Mouse (Mus musculus): ENCODE results near the gene Phactr3. TPM values are rescaled to one million over a fixed set of nuclear protein-coding genes. Genes with fewer than 3 reads are reported as not detected.

The Phactr3 gene
- polyA plus RNA-seq (2012; rRNA removed; ENCODE audit: low replicate concordance), result 0.51 TPM in 1 of 2 replicates, not detected in the other

DNA sequence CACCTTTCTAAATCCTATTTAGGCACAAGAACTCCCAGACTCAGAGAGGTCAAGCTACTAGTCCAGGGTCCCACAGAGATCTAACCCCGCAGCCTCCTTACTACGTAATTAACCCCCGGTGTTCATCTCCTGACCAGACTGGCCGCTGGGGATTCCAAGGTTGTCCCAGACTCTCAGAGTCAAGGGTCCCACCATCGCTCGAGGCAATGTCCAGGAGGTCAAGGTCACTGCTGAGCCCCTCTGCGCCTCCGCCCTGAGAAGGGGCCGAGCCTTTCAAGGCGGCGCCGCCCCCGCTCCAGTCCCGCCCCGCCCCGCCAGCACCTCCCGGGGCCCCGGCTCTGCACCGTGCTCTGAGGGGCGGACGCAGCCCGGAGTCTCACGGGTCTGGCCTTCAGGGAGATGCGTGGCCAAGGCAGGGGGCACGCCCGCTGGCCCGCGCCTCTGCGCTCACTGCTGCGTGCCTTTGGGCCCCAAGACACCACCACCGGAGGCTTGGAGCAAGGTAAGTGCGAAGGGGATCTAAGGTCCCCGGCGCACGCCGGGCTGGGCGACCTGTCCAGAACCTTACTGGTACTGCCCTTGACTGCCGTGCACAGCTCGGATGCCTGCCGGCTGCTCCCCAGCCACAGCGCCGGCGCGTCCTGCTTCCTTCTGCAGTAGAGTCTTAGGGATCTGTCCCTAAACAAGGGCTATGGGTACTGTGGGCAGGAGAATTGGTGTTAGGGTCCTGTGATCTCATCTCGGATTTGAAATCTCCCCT lies at the start of gene Phactr3:
Gene Phactr3 (plus strand): TSS at position 175 of the 760 bp plus-strand sequence.

DNA sequence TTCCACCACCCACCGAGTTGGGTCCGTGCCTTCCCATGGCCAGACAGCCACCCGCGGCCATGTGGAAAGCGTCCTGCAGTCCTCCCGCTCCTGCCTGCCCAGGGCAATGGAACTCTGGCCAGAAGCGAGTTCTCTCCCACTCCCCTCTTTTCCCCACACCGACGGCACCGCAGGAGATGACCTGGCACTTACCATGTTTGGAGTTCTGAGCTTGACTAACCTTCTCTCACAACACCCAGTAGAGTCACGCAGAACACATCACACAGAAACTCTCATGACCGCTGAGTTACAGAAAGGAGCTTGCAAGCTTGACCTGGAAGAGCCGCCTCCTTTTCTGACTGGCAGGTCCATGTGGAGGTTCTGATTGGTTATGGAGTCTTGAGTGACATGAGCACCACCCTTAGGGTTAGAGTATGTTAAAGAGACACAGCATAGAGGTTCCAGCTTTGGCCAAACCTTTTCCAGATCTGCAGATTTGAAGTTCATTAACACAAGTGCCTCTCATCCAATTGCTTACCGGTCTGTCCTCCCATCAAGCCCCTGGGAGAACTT lies 40.5 kb upstream of the Phactr3 start, which contains the start of gene Zfp931:
Gene Zfp931 (minus strand): TSS at position 311 of the 552 bp plus-strand sequence.

Other genes with a start within 250 kb of the Phactr3 start
- gene Gm14327, start 221.9 kb upstream of the Phactr3 start, polyA plus RNA-seq (2012; rRNA removed; ENCODE audit: low replicate concordance), result 1.1 and 3.3 TPM in 2 replicates
- 0.36 TPM in 1 of 2 replicates, not detected in the other for gene Zfp972, start 193.4 kb upstream of the Phactr3 start, polyA plus RNA-seq (2012; rRNA removed; ENCODE audit: low replicate concordance)
- 6.0 and 7.8 TPM in 2 replicates for gene Gm14326, start 161.7 kb upstream of the Phactr3 start, polyA plus RNA-seq (2012; rRNA removed; ENCODE audit: low replicate concordance)
- gene Zfp971, start 95.7 kb upstream of the Phactr3 start, polyA plus RNA-seq (2012; rRNA removed; ENCODE audit: low replicate concordance), result 2.2 and 3.0 TPM in 2 replicates
- gene Zfp931, start 40.5 kb upstream of the Phactr3 start, polyA plus RNA-seq (2012; rRNA removed; ENCODE audit: low replicate concordance), result 3.1 and 4.9 TPM in 2 replicates